Mouse (Mus musculus) CH12.LX (cell line): ENCODE data around the gene Smurf2. TPM values are rescaled to one million over a fixed set of nuclear protein-coding genes. Genes with fewer than 3 reads are reported as not detected.

Experiments used
- DNase-seq: peaks from one replicate; pipeline ENCODE4 v3.0.0-alpha.2; 2013; ENCODE audit errors: extremely low read depth
- H3K27ac ChIP-seq: 2 replicates; pipeline ENCODE4 v1.5.1; 2012; ENCODE audit warnings: low read depth, mild to moderate bottlenecking, control low read depth, moderate library complexity; ENCODE audit not compliant: insufficient read depth
- H3K27me3 ChIP-seq: replicated peaks from 2 replicates; pipeline ENCODE3; 2012; ENCODE audit warnings: inconsistent platforms
- H3K36me3 ChIP-seq, 2 experiments: replicated peaks in 1 of 2; 2 replicates each; pipeline versions ENCODE3 to v1.6.1; 2012; ENCODE audit warnings: inconsistent platforms in 1 of 2, low read length in 1 of 2, mild to moderate bottlenecking in 1 of 2, mixed read lengths in 1 of 2, moderate library complexity in 1 of 2; ENCODE audit not compliant: control insufficient read depth in 1 of 2, insufficient read depth in 1 of 2
- H3K4me1 ChIP-seq, 2 experiments: 2 replicates each; pipeline ENCODE4 v1.6.1; 2012; ENCODE audit warnings: inconsistent platforms in 1 of 2, moderate library complexity in 1 of 2; ENCODE audit not compliant: insufficient read depth in 2 of 2, control insufficient read depth in 1 of 2
- H3K4me2 ChIP-seq: 2 replicates; pipeline ENCODE4 v1.6.1; 2012; ENCODE audit warnings: low read depth, mild to moderate bottlenecking, control low read depth; ENCODE audit not compliant: poor library complexity, insufficient read depth, severe bottlenecking
- H3K4me3 ChIP-seq, 3 experiments: fragments of 150-350 bp in 1 of 3; sonication (generic) in 1 of 3; replicated peaks in 1 of 3; 2 replicates each; pipeline versions ENCODE3 to v1.5.1; 2011 to 2012; ENCODE audit warnings: low read depth in 2 of 3, low read length in 2 of 3, mild to moderate bottlenecking in 2 of 3, moderate library complexity in 2 of 3, control low read depth in 1 of 3, improper control_type of control experiment in 1 of 3, inconsistent platforms in 1 of 3, mixed read lengths in 1 of 3; ENCODE audit not compliant: poor library complexity in 1 of 3
- H3K79me2 ChIP-seq: replicated peaks from 2 replicates; pipeline ENCODE4 v1.6.1; 2012; ENCODE audit warnings: mild to moderate bottlenecking, moderate library complexity; ENCODE audit not compliant: control insufficient read depth, poor library complexity, insufficient read depth, severe bottlenecking; ENCODE audit errors: extremely low read depth
- H3K9ac ChIP-seq: 2 replicates; pipeline ENCODE4 v1.6.1; 2012; ENCODE audit warnings: low read depth, mild to moderate bottlenecking, control low read depth, moderate library complexity; ENCODE audit not compliant: insufficient read depth
- H3K9me3 ChIP-seq: replicated peaks from 2 replicates; pipeline ENCODE3; 2012; ENCODE audit warnings: low read length, inconsistent platforms, mixed read lengths
- CTCF ChIP-seq, 2 experiments: IDR thresholded peaks in 1 of 2; conservative IDR thresholded peaks in 1 of 2; 2 replicates each; pipeline ENCODE4 v1.5.1; 2011 to 2012; ENCODE audit warnings: low read depth in 2 of 2, low read length in 2 of 2, improper control_type of control experiment in 1 of 2, inconsistent platforms in 1 of 2, mild to moderate bottlenecking in 1 of 2, moderate library complexity in 1 of 2
- HCFC1 ChIP-seq: IDR thresholded peaks from 2 replicates; pipeline ENCODE4 v1.6.1; 2012; ENCODE audit warnings: low read depth, mild to moderate bottlenecking, inconsistent platforms, low read length, improper control_type of control experiment
- IRF4 ChIP-seq: IDR thresholded peaks from 2 replicates; pipeline ENCODE4 v1.6.1; 2014; ENCODE audit warnings: low read depth, mild to moderate bottlenecking, inconsistent platforms, low read length, improper control_type of control experiment
- JUND ChIP-seq: conservative IDR thresholded peaks from 2 replicates; pipeline ENCODE4 v1.6.1; 2011; ENCODE audit warnings: low read depth, low read length, improper control_type of control experiment
- KAT2A ChIP-seq: IDR thresholded peaks from 2 replicates; pipeline ENCODE4 v1.6.1; 2012; ENCODE audit warnings: low read length, improper control_type of control experiment, inconsistent platforms; ENCODE audit not compliant: insufficient replicate concordance
- MAX ChIP-seq: IDR thresholded peaks from 2 replicates; pipeline ENCODE4 v1.6.1; 2011; ENCODE audit warnings: low read length, improper control_type of control experiment
- NELFE ChIP-seq: IDR thresholded peaks from 2 replicates; pipeline ENCODE4 v1.6.1; 2011; ENCODE audit warnings: low read depth, low read length, improper control_type of control experiment
- POLR2A ChIP-seq: IDR thresholded peaks from 2 replicates; pipeline ENCODE4 v1.6.1; 2011; ENCODE audit warnings: low read depth, mild to moderate bottlenecking, improper control_type of control experiment, low read length
- RAD21 ChIP-seq: IDR thresholded peaks from 2 replicates; pipeline ENCODE4 v1.6.1; 2011; ENCODE audit warnings: low read depth, mild to moderate bottlenecking, low read length, improper control_type of control experiment, moderate library complexity
- SMC3 ChIP-seq: IDR thresholded peaks from 2 replicates; pipeline ENCODE4 v1.6.1; 2011; ENCODE audit warnings: low read depth, low read length, improper control_type of control experiment
- TBP ChIP-seq: conservative IDR thresholded peaks from 2 replicates; pipeline ENCODE4 v1.6.1; 2011; ENCODE audit warnings: low read depth, low read length, improper control_type of control experiment
- USF2 ChIP-seq: conservative IDR thresholded peaks from 2 replicates; pipeline ENCODE4 v1.6.1; 2011; ENCODE audit warnings: low read depth, low read length, improper control_type of control experiment
- dilution Hi-C: fragments of 300-500 bp; cut with MboI; formaldehyde crosslinking; loops from 2 replicates; pipeline ENCODE4 v1.14.3; 2020; ENCODE audit warnings: low sequenced_read_pairs; ENCODE audit not compliant: extremely low pct_unique_long_range_greater_than_20kb, extremely low pct_ligation_motif_present
- in situ Hi-C: fragments of 300-500 bp; cut with MboI; formaldehyde crosslinking; loops from 3 replicates; pipeline ENCODE4 v1.14.3; 2019; ENCODE audit warnings: low sequenced_read_pairs, low pct_ligation_motif_present, low pct_unique_long_range_greater_than_20kb, mixed read lengths
- polyA plus RNA-seq: library from polyadenylated mRNA; unstranded; fragments of >175 nt; gene quantifications from 2 replicates; pipeline ENCODE4 v1.2.1, GENCODE M21; 2012; ENCODE audit warnings: low read depth; ENCODE audit not compliant: insufficient read length
- total RNA-seq, 2 experiments: library from RNA; depleted of rRNA; stranded (reverse); fragments of 300-350 nt in 1 of 2; fragments of >200 nt in 1 of 2; gene quantifications; 2 replicates each; pipeline ENCODE4 v1.2.3; 2012 to 2014

Smurf2 gene
- total and polyA plus RNA-seq, 3 experiments, result 10.8 to 13.2 (median 11.3) TPM

DNA sequence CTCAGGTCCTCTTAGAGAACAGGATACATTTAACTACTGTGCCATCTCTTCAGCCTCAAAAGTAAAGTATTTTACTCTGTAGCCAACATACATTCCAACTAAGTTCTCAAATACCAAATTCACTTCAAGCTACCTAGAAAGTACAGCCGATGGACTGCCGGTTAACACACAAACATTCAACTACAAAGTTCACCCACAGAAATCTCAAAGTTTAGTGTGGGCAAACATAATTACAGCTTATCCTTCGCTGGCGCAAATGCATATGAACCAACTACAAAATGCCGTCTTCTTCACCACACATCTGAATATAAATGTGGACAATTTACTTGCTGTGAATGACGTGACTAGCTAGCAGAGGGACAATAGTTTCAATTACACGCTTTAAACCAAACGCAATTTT, 1.6 kb downstream of the Smurf2 start:
- dilution Hi-C loops (no loop called here), in situ Hi-C loops (loop anchor here (10.0 kb wide), 1 partner anchor 46 kb away; no protein-coding TSS in a partner anchor)
- Histone ChIP-seq H3K9me3 (no peaks in the 10 kb centered on the region), H3K4me1 (peaks cover 0 to 20% of the 10 kb centered on the region in 2 experiments; a peak in 2 of 4 replicates), H3K27me3 (no peaks in the 10 kb centered on the region), H3K36me3 (no peaks in the 10 kb centered on the region), H3K9ac (peak overlapping the region; percentile 80), H3K27ac (no peak overlapping the region), H3K4me3 (peak overlapping the region; percentile 83 to 96 (median 86)), H3K79me2 (peaks cover 26% of the 10 kb centered on the region), H3K4me2 (peak overlapping the region; percentile 73)
- TF ChIP-seq POLR2A (no peak), KAT2A (no peak)
- no peak for DNase-seq

DNA sequence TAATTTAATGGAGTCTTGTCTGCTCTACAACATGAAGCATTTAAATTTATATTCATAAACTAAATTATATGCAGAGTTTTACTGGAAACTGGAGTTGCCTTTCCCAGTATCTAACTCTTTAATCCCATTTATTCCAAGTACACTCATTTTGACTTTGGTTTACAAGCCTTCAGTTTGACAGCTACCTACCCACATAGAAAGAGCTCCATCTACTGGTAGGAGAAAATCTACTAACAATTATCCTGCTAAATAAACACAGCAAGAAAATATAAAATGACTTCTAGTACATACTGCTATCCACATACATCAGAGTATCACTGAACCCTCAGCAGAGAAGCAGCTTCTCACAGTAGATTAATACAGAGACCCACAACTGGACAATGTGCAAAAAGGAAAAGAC, 9.3 kb downstream of the Smurf2 start:
- no peak overlapping the region for H3K4me2 ChIP-seq
- dilution Hi-C loops, result no loop called here
- peaks cover 0 to 2% of the 10 kb centered on the region in 2 experiments for H3K36me3 ChIP-seq
- H3K9me3 ChIP-seq, result no peaks in the 10 kb centered on the region
- H3K4me1 ChIP-seq, result peaks cover 0 to 15% of the 10 kb centered on the region in 2 experiments; a peak in 2 of 4 replicates
- H3K27ac ChIP-seq, result no peak overlapping the region
- H3K4me3 ChIP-seq, result no peak overlapping the region
- peaks cover 27% of the 10 kb centered on the region for H3K79me2 ChIP-seq
- H3K27me3 ChIP-seq, result no peaks in the 10 kb centered on the region
- no peak overlapping the region for H3K9ac ChIP-seq
- in situ Hi-C loops, result loop anchor here (10.0 kb wide), 1 partner anchor 54 kb away; no protein-coding TSS in a partner anchor
- peak; percentile 34 for DNase-seq
- TF ChIP-seq IRF4 (no peak), USF2 (no peak), JUND (no peak), CTCF (conservative IDR thresholded peaks at IDR 0.05 in 1 of 2, IDR thresholded peaks at IDR 0.05 in 1 of 2; ENCODE audit: low read depth in 2 of 2, low read length in 2 of 2) (peak; percentile 16 to 81; a peak in 3 of 4 replicates), SMC3 (peak; percentile 58; the same call in 1 of the 2 replicates), MAX (no peak), RAD21 (peak; percentile 81)

DNA sequence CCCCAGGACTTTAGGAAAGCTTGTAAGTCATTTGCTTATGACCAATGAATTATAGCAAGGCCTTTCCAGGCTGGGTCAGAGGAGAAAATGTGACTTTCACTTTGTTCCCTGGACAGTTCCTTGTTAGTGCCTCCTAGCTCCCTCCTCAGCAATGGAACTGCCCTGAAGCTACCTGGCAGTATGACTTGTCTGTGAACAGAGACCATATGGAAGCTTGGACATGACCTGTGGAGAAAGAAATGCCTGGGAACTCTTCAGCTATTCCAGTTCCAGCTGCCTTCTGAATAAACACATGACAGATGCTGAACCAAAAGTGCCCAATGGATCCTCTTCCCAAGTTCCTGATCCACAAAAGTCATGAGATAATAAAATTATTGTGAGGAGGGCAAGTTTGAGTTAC, 12.5 kb downstream of the Smurf2 start:
- peaks cover 0 to 17% of the 10 kb centered on the region in 2 experiments; a peak in 2 of 4 replicates for H3K4me1 ChIP-seq
- H3K27ac ChIP-seq, result no peak overlapping the region
- no peaks in the 10 kb centered on the region for H3K27me3 ChIP-seq
- peaks cover 0 to 10% of the 10 kb centered on the region in 2 experiments for H3K36me3 ChIP-seq
- no peak overlapping the region for H3K4me2 ChIP-seq
- H3K9ac ChIP-seq, result no peak overlapping the region; the same call in 1 of the 2 replicates
- TF ChIP-seq HCFC1, result no peak
- no peak for TF ChIP-seq TBP
- TF ChIP-seq NELFE, result no peak
- in situ Hi-C loops, result no loop called here
- H3K79me2 ChIP-seq, result peaks cover 19% of the 10 kb centered on the region
- no peak for DNase-seq
- dilution Hi-C loops, result no loop called here
- no peak overlapping the region for H3K4me3 ChIP-seq
- no peaks in the 10 kb centered on the region for H3K9me3 ChIP-seq
